ENCODE assay signal across 9 mouse cellular contexts in genomic region chr2:25181891-25182397, GRCm38 (mm10). TPM values are rescaled to one million over a fixed set of nuclear protein-coding genes. Genes with fewer than 3 reads are reported as not detected.
DNase-seq lines count a peak whose midpoint lies in the region; ATAC-seq and TF ChIP-seq lines count a peak whose summit lies in the region.
"Had no signal": no experiment of that assay in that cellular context is flagged by ENCODE, and none has a peak within 500 bp of the region (broad histone marks: within the 10 kb centered on the region; RNA-seq: fewer than 3 reads in every experiment).

No protein-coding gene starts in this region.

- WGBS in heart, embryonic 11.5 days (ENCODE audit: insufficient replicate concordance), result under 1% methylated on average over 17 of the region's 17 CpGs
- under 1% methylated on average over 17 of the region's 17 CpGs for WGBS in heart, embryonic 16.5 days
- WGBS in midbrain, embryonic 12.5 days, result under 1% methylated on average over 17 of the region's 17 CpGs

- no peak for ATAC-seq in heart, embryonic 11.5 days (replicated peaks; ENCODE audit: insufficient number of reproducible peaks, low FRiP score, low TSS enrichment)
- ATAC-seq in heart, embryonic 16.5 days (replicated peaks; ENCODE audit: extremely low read depth, insufficient read depth, low FRiP score), result no peak
- ATAC-seq in midbrain, embryonic 12.5 days (ENCODE audit: low FRiP score, low read depth), result no peak

- peaks cover 24% of the 10 kb centered on the region for H3K4me1 ChIP-seq in heart, embryonic 11.5 days (ENCODE audit: control insufficient read depth, insufficient read depth, low read length)
- H3K4me1 ChIP-seq in MEL (ENCODE audit: control insufficient read depth in 1 of 2, insufficient read depth in 2 of 2, low read length in 2 of 2), result peaks cover 1 to 11% of the 10 kb centered on the region in 2 experiments; a peak in 3 of 4 replicates
- peaks cover 33% of the 10 kb centered on the region for H3K4me1 ChIP-seq in heart, embryonic 16.5 days (ENCODE audit: control insufficient read depth, insufficient read depth, low read length)
- H3K4me1 ChIP-seq in midbrain, embryonic 12.5 days, result peaks cover 72% of the 10 kb centered on the region

- peak overlapping the region; percentile 60 for H3K4me3 ChIP-seq in heart, embryonic 11.5 days (ENCODE audit: low read depth, low read length)
- H3K4me3 ChIP-seq in MEL (ENCODE audit: control insufficient read depth in 1 of 2, insufficient read depth in 1 of 2, low read depth in 2 of 2, low read length in 2 of 2), result peak overlapping the region; percentile 59 to 99
- H3K4me3 ChIP-seq in heart, embryonic 16.5 days (ENCODE audit: low read length), result peak overlapping the region; percentile 79
- H3K4me3 ChIP-seq in midbrain, embryonic 12.5 days, result peak overlapping the region; percentile 85

- DNase-seq in heart, postnatal 4 days, result no peak
- peak; percentile 63 for DNase-seq in MEL (ENCODE audit: low read depth, low spot score)
- no peak for DNase-seq in layer of hippocampus, adult 9-11 months
- no peak for DNase-seq in adrenal gland, postnatal 14 days
- no peak for DNase-seq in spleen, postnatal 36 days (ENCODE audit: low spot score in 2 of 2)

- H3K9ac ChIP-seq in heart, embryonic 11.5 days (ENCODE audit: low read depth, low read length), result peak overlapping the region; percentile 65
- H3K9ac ChIP-seq in MEL (ENCODE audit: control insufficient read depth, low read depth, low read length, poor library complexity, severe bottlenecking), result peak overlapping the region; percentile 90
- peak overlapping the region; percentile 86 for H3K9ac ChIP-seq in heart, embryonic 16.5 days (ENCODE audit: low read length)
- H3K9ac ChIP-seq in midbrain, embryonic 12.5 days (replicated peaks), result peak overlapping the region; percentile 86

- no peak for TF ChIP-seq RAD21 in MEL (IDR thresholded peaks at IDR 0.05; ENCODE audit: low read depth, low read length)

- H3K9me3 ChIP-seq in heart, embryonic 11.5 days (replicated peaks; ENCODE audit: control insufficient read depth, low read length), result no peaks in the 10 kb centered on the region
- no peaks in the 10 kb centered on the region for H3K9me3 ChIP-seq in MEL (replicated peaks; ENCODE audit: insufficient read depth, low read length)
- no peaks in the 10 kb centered on the region for H3K9me3 ChIP-seq in heart, embryonic 16.5 days (replicated peaks; ENCODE audit: control insufficient read depth, low read length)
- H3K9me3 ChIP-seq in midbrain, embryonic 12.5 days, result no peaks in the 10 kb centered on the region

- TF ChIP-seq POLR2A in MEL (IDR thresholded peaks at IDR 0.05; ENCODE audit: control insufficient read depth in 1 of 2, insufficient read depth in 1 of 2, low read depth in 1 of 2, low read length in 2 of 2, poor library complexity in 1 of 2), result peak in 1 of 2 experiments; percentile 18; a peak in 1 of 4 replicates

- H3K4me2 ChIP-seq in heart, embryonic 11.5 days, result peak overlapping the region; percentile 84
- H3K4me2 ChIP-seq in heart, embryonic 16.5 days (ENCODE audit: low read depth, low read length), result peak overlapping the region; percentile 94
- H3K4me2 ChIP-seq in midbrain, embryonic 12.5 days (replicated peaks), result peak overlapping the region; percentile 75

- H3K79me2 ChIP-seq in MEL (ENCODE audit: control insufficient read depth, insufficient read depth, low read length, poor library complexity), result peaks cover 8% of the 10 kb centered on the region

- TF ChIP-seq CTCF in MEL (IDR thresholded peaks at IDR 0.05 in 2 of 3, conservative IDR thresholded peaks at IDR 0.05 in 1 of 3; ENCODE audit: control insufficient read depth in 1 of 3, insufficient read depth in 1 of 3, low read depth in 2 of 3, low read length in 3 of 3, poor library complexity in 1 of 3, severe bottlenecking in 1 of 3), result no peak

- peak overlapping the region; percentile 29; the same call in 1 of the 2 replicates for H3K27ac ChIP-seq in heart, embryonic 11.5 days (ENCODE audit: low read depth, low read length)
- H3K27ac ChIP-seq in MEL (ENCODE audit: control insufficient read depth, low read depth, low read length), result peak overlapping the region; percentile 85
- H3K27ac ChIP-seq in heart, embryonic 16.5 days (ENCODE audit: low read length), result peak overlapping the region; percentile 93
- peak overlapping the region; percentile 98 for H3K27ac ChIP-seq in midbrain, embryonic 12.5 days (replicated peaks)

- H3K36me3 ChIP-seq in heart, embryonic 11.5 days (ENCODE audit: control insufficient read depth, insufficient read depth, low read length), result no peaks in the 10 kb centered on the region
- peaks cover 0 to 5% of the 10 kb centered on the region in 2 experiments; a peak in 2 of 4 replicates for H3K36me3 ChIP-seq in MEL (ENCODE audit: control insufficient read depth in 1 of 2, insufficient read depth in 2 of 2, low read length in 2 of 2)
- no peaks in the 10 kb centered on the region for H3K36me3 ChIP-seq in heart, embryonic 16.5 days (ENCODE audit: control insufficient read depth, insufficient read depth)
- 0 out of 2 replicates have a peak, but pooled peaks cover 5% of the 10 kb centered on the region for H3K36me3 ChIP-seq in midbrain, embryonic 12.5 days
- H3K36me3 ChIP-seq: G1E had no signal

- TF ChIP-seq EP300 in MEL (IDR thresholded peaks at IDR 0.05; ENCODE audit: low read depth in 1 of 2, low read length in 2 of 2), result 0 out of 4 replicates have a peak, but pooled peaks of 1 of the 2 experiments have one; percentile 6

- H3K27me3 ChIP-seq in heart, embryonic 11.5 days (ENCODE audit: control insufficient read depth, insufficient read depth, low read length), result peaks cover 62% of the 10 kb centered on the region
- H3K27me3 ChIP-seq in MEL (ENCODE audit: control insufficient read depth in 1 of 2, insufficient read depth in 2 of 2, low read length in 2 of 2), result no peaks in the 10 kb centered on the region
- no peaks in the 10 kb centered on the region for H3K27me3 ChIP-seq in heart, embryonic 16.5 days (ENCODE audit: control insufficient read depth, insufficient read depth, low read length)
- 0 out of 2 replicates have a peak, but pooled peaks cover 8% of the 10 kb centered on the region for H3K27me3 ChIP-seq in midbrain, embryonic 12.5 days

TF ChIP-seq in MEL, 35 proteins besides CTCF, POLR2A, EP300 and RAD21 (continues in another document):
- TF ChIP-seq NRF1 (IDR thresholded peaks at IDR 0.05; ENCODE audit: insufficient read depth, low read depth, low read length, poor library complexity, severe bottlenecking), result no peak
- peak; percentile 14; the same call in 1 of the 2 replicates for TF ChIP-seq BHLHE40 (IDR thresholded peaks at IDR 0.05; ENCODE audit: borderline replicate concordance, low read depth, low read length)

RNA-seq across cellular contexts. Expression of gene Nrarp, which starts 1.4 kb away (rescaled TPM):
- polyA plus RNA-seq in heart, embryonic 11.5 days (2014; fragmentation: Nextera tagmentation; extraction: Ambion mirVana), result 4.5 and 4.8 TPM in 2 replicates
- 10 to 100 TPM; 31.2 to 33.4 TPM for total RNA-seq in heart, postnatal 4 days (2021)
- total RNA-seq in MEL (2012; rRNA removed), result 6.3 and 6.5 TPM in 2 replicates
- polyA plus RNA-seq in MEL (2012; ENCODE audit: insufficient read depth in 1 of 2, insufficient read length in 2 of 2, low read depth in 1 of 2, low replicate concordance in 2 of 2, missing spikeins in 1 of 2), result 10 to 100 TPM in 1 of 2 experiments, not detected in 1; 12.3 TPM
- 16.2 and 18.1 TPM in 2 replicates for polyA plus RNA-seq in heart, embryonic 16.5 days (2015; fragmentation: Nextera tagmentation; extraction: Ambion mirVana)
- 91.2 and 92.1 TPM in 2 replicates for polyA plus RNA-seq in midbrain, embryonic 12.5 days (2016; fragmentation: Nextera tagmentation; extraction: Ambion mirVana)
- 8.7 and 9.5 TPM in 2 replicates for total RNA-seq in adrenal gland, postnatal 14 days (2021)
- polyA plus RNA-seq: G1E had no signal

RNA-seq across cellular contexts. Expression of gene Tor4a, which starts 14.7 kb away (rescaled TPM):
- 5.9 and 8.3 TPM in 2 replicates for polyA plus RNA-seq in heart, embryonic 11.5 days (2014; fragmentation: Nextera tagmentation; extraction: Ambion mirVana)
- total RNA-seq in heart, postnatal 4 days (2021), result 1 to 10 TPM; 4.4 to 5.8 TPM
- 7.6 and 9.1 TPM in 2 replicates for total RNA-seq in MEL (2012; rRNA removed)
- 10 to 100 TPM in 1 of 2 experiments, not detected in 1; 13.7 TPM for polyA plus RNA-seq in MEL (2012; ENCODE audit: insufficient read depth in 1 of 2, insufficient read length in 2 of 2, low read depth in 1 of 2, low replicate concordance in 2 of 2, missing spikeins in 1 of 2)
- polyA plus RNA-seq in heart, embryonic 16.5 days (2015; fragmentation: Nextera tagmentation; extraction: Ambion mirVana), result 8.5 and 10.0 TPM in 2 replicates
- 1.4 and 1.6 TPM in 2 replicates for polyA plus RNA-seq in midbrain, embryonic 12.5 days (2016; fragmentation: Nextera tagmentation; extraction: Ambion mirVana)
- total RNA-seq in adrenal gland, postnatal 14 days (2021), result 13.9 and 21.3 TPM in 2 replicates

RNA-seq across cellular contexts. Expression of gene Nelfb, which starts 29.3 kb away (rescaled TPM):
- polyA plus RNA-seq in heart, embryonic 11.5 days (2014; fragmentation: Nextera tagmentation; extraction: Ambion mirVana), result 62.9 and 69.0 TPM in 2 replicates
- 10 to 100 TPM; 43.4 to 44.5 TPM for total RNA-seq in heart, postnatal 4 days (2021)
- total RNA-seq in MEL (2012; rRNA removed), result 62.9 and 63.1 TPM in 2 replicates
- polyA plus RNA-seq in MEL (2012; ENCODE audit: insufficient read depth in 1 of 2, insufficient read length in 2 of 2, low read depth in 1 of 2, low replicate concordance in 2 of 2, missing spikeins in 1 of 2), result 10 to 100 TPM in 1 of 2 experiments, not detected in 1; 83.5 TPM
- polyA plus RNA-seq in heart, embryonic 16.5 days (2015; fragmentation: Nextera tagmentation; extraction: Ambion mirVana), result 79.1 and 81.9 TPM in 2 replicates
- 118 and 123 TPM in 2 replicates for polyA plus RNA-seq in midbrain, embryonic 12.5 days (2016; fragmentation: Nextera tagmentation; extraction: Ambion mirVana)
- 41.6 and 47.1 TPM in 2 replicates for total RNA-seq in adrenal gland, postnatal 14 days (2021)

RNA-seq across cellular contexts. Expression of gene Stpg3, which starts 32.5 kb away (rescaled TPM):
- polyA plus RNA-seq in heart, embryonic 11.5 days (2014; fragmentation: Nextera tagmentation; extraction: Ambion mirVana), result not detected in 2 replicates
- total RNA-seq in heart, postnatal 4 days (2021), result not detected
- not detected in 2 replicates for total RNA-seq in MEL (2012; rRNA removed)
- polyA plus RNA-seq in MEL (2012; ENCODE audit: insufficient read depth in 1 of 2, insufficient read length in 2 of 2, low read depth in 1 of 2, low replicate concordance in 2 of 2, missing spikeins in 1 of 2), result under 1 TPM in 1 of 2 experiments, not detected in 1; 0.07 TPM
- polyA plus RNA-seq in heart, embryonic 16.5 days (2015; fragmentation: Nextera tagmentation; extraction: Ambion mirVana), result not detected in 2 replicates
- not detected in 2 replicates for polyA plus RNA-seq in midbrain, embryonic 12.5 days (2016; fragmentation: Nextera tagmentation; extraction: Ambion mirVana)
- total RNA-seq in adrenal gland, postnatal 14 days (2021), result not detected in 2 replicates
- total RNA-seq: G1E had no signal
- polyA plus RNA-seq: G1E had no signal

RNA-seq across cellular contexts. Expression of gene Fam166a, which starts 36.6 kb away (rescaled TPM):
- 0.44 TPM in 1 of 2 replicates, not detected in the other for polyA plus RNA-seq in heart, embryonic 11.5 days (2014; fragmentation: Nextera tagmentation; extraction: Ambion mirVana)
- not detected for total RNA-seq in heart, postnatal 4 days (2021)
- total RNA-seq in MEL (2012; rRNA removed), result 1.1 TPM in 1 of 2 replicates, not detected in the other
- 10 to 100 TPM in 1 of 2 experiments, not detected in 1; 15.6 TPM for polyA plus RNA-seq in MEL (2012; ENCODE audit: insufficient read depth in 1 of 2, insufficient read length in 2 of 2, low read depth in 1 of 2, low replicate concordance in 2 of 2, missing spikeins in 1 of 2)
- 1.1 TPM in 1 of 2 replicates, not detected in the other for polyA plus RNA-seq in heart, embryonic 16.5 days (2015; fragmentation: Nextera tagmentation; extraction: Ambion mirVana)
- polyA plus RNA-seq in midbrain, embryonic 12.5 days (2016; fragmentation: Nextera tagmentation; extraction: Ambion mirVana), result 0.21 and 1.6 TPM in 2 replicates
- total RNA-seq in adrenal gland, postnatal 14 days (2021), result not detected in 2 replicates
- total RNA-seq: G1E had no signal
- polyA plus RNA-seq: G1E had no signal

Comparison
In these comparisons a context has a peak if more than half of its experiments do, and no peak if none do; other contexts are left out.
1. H3K27ac ChIP-seq: peak in every context shown above with its lines; median percentile 98 in midbrain, embryonic 12.5 days; 93 in heart, embryonic 16.5 days; 85 in MEL; 29 in heart, embryonic 11.5 days.